Mouse (Mus musculus) lung, adult 2 months (tissue): ENCODE measurements around the gene Adcy2. TPM values are rescaled to one million over a fixed set of nuclear protein-coding genes. Genes with fewer than 3 reads are reported as not detected.
A peak's percentile ranks its signal among the peaks of the same experiment; 100 is the strongest.

ENCODE experiments used
- DNase-seq: peaks from one replicate; pipeline ENCODE4 v3.0.0; 2022
- H3K4me1 ChIP-seq: fragments of 200-500 bp; 2 replicates; pipeline ENCODE4 v1.6.1; 2011; ENCODE audit warnings: low read length; ENCODE audit not compliant: control insufficient read depth, insufficient read depth
- H3K4me3 ChIP-seq: fragments of 200-500 bp; replicated peaks from 2 replicates; pipeline ENCODE3; 2011; ENCODE audit warnings: low read depth, mild to moderate bottlenecking, control low read depth, low read length; ENCODE audit errors: extremely low read depth
- CTCF ChIP-seq: fragments of 200-500 bp; IDR thresholded peaks from 2 replicates; pipeline ENCODE4 v1.5.1; 2011; ENCODE audit warnings: mild to moderate bottlenecking, low read length, control low read depth; ENCODE audit not compliant: insufficient read depth
- POLR2A ChIP-seq: fragments of 200-500 bp; IDR thresholded peaks from 2 replicates; pipeline ENCODE4 v1.6.1; 2011; ENCODE audit warnings: low read depth, mild to moderate bottlenecking, control low read depth, low read length, borderline replicate concordance; ENCODE audit errors: extremely low read depth
- WGBS: fragments of 180-500 bp; shearing (Covaris S2); methylation state at CpG from one replicate; pipeline ENCODE4 v1.1.7; 2018; 5-methylcytosine and 5-hydroxymethylcytosine counted together
- polyA plus RNA-seq: library from polyadenylated mRNA; depleted of rRNA; stranded (reverse); fragments of >200 nt; gene quantifications from 2 replicates; pipeline ENCODE4 v1.2.3, GENCODE M21; 2012

Gene Adcy2
- polyA plus RNA-seq, 1 experiment, result 10.7 TPM

DNA sequence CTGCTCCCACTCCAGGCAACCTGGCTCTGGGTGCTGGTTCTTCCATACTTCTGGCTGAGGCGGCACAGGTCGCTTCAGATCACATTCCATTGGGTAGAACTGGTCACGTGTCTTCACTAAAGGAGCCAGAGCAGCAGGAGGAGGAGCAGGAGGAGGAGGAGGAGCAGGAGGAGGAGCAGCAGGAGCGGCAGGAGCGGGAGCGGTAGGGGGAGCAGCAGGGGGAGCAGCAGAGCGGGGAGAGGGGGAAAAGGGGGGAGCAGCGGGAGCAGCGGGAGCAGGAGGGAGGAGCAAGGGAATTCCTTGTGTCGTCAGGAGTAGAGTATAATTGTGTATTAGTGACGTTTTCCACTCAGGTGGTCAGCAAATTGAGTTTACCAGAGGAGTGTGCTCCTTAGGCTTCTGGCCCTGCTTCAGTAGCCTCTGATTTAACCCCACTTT is 393.6 kb downstream of the Adcy2 start:
- peak; percentile 23 for DNase-seq
- TF ChIP-seq POLR2A (no peak), CTCF (no peak)
- Histone ChIP-seq H3K4me3 (peak overlapping the region; percentile 49), H3K4me1 (no peaks in the 10 kb centered on the region)
- WGBS, result 5% methylated on average over 10 of the region's 11 CpGs

DNA sequence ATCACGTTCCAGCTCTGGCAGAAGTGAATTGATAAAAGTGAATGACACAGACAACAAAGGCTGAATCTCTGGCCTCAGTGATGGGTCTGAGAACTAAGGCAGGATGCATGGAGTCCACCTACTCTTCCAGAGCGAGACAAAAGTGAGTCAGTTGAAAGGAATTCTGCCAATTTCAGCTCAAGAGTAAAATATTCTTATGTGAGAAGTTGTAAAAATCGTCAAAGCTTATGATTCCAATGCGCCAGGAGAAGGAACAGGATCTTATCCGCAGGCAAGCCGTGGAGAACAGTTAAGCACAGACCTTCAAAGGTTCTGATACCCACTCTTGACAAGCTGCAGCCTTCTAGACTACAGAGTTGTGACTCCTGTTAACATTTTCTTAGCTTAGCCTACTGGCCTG is 396.3 kb downstream of the Adcy2 start:
- no peak for DNase-seq
- TF ChIP-seq POLR2A (no peak), CTCF (no peak)
- no peaks in the 10 kb centered on the region for H3K4me1 ChIP-seq
- 67% methylated on average over 6 of the region's 6 CpGs for WGBS
- no peak overlapping the region for H3K4me3 ChIP-seq

DNA sequence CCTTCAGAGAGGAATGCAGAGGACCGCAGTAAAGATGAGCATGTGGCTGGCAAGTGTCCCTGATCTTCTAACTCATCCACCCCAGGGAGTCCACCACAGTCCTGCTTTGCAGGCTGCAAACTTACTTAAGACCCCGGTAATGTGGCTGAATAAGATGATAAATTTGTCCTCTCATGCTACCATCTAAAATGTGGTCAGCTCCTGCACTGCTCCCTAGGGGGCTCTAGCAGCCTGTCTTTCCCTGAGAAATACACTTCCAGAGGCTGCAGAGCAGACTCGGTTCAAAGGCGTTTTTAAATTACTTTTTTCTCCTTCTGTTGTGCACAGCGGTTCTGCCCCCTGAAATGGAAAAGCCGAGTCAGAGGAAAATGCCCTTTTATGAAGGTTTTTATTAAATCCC is 398.2 kb downstream of the Adcy2 start:
- DNase-seq, result no peak
- H3K4me3 ChIP-seq, result no peak overlapping the region
- H3K4me1 ChIP-seq, result peaks cover 2% of the 10 kb centered on the region; the same call in 1 of the 2 replicates
- WGBS, result 15% methylated on average over 6 of the region's 6 CpGs
- peak; percentile 47; the same call in 1 of the 2 replicates for TF ChIP-seq CTCF
- TF ChIP-seq POLR2A, result no peak

DNA sequence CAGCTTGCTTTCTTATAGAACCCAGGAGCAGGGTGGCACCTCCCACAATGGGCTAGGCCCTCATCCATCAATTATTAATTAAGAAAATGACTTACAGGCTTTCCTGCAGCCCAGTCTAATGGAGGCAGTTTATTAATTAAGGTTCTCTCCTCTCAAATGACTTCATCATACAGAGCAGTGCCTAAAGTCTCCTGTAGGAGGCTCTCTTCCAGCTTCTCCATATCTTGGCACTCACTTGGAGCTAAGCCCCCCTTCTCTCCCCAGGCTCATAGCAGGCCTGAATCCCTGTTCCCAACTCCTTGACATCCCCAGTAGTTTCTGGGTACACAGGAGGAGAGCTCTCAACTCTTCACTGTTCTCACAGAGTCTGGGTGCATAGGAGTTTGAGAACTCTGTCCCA is 400.4 kb downstream of the Adcy2 start:
- DNase-seq, result no peak
- TF ChIP-seq CTCF (no peak), POLR2A (no peak)
- Histone ChIP-seq H3K4me1 (peaks cover 2% of the 10 kb centered on the region; the same call in 1 of the 2 replicates), H3K4me3 (no peak overlapping the region)

DNA sequence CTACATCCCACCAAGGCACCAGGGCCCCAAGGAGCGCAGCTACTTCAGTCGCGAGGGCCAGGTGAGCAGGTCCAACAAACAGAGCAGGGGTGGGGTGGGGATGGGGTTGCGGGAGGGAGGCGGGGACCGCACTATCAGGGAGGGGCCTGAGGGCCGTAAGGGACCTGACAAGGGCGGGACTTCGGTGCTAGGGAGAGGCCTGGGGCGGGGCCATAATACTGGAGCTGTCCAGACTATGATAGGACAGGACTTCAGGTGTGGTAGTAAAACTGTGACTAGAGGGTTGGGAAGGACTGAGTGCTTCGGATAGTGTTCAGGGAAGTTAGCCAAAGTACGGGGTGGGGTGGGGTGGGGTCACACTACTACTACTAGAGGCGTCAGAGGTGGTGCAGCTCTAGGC is 401.7 kb downstream of the Adcy2 start:
- no peak for DNase-seq

DNA sequence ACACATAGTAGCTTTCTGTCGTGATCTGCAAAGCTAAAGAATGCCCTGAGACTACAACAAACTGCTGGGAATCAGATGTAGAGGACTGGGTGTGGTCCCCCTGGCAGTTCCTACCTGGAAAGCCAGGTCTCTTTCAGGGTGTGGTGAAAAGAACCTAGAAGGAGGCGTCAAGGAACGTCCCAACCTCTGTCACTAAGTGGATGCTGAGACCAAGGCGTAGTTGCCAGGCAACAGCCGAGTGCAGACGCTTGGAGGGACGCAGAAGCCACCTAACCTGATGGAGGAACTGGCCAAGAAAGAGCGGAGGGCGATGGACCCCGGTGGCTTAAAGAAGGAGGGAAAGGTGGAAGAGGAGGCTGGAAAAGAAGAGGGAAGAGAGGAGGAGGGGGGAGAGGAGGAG is 402.1 kb downstream of the Adcy2 start, which contains the start of gene 1700001L19Rik:
Gene 1700001L19Rik (plus strand): TSS at position 223 of the 400 bp plus-strand sequence.
- 16% methylated on average over 10 of the region's 10 CpGs for WGBS
- Histone ChIP-seq H3K4me1 (peaks cover 2% of the 10 kb centered on the region; the same call in 1 of the 2 replicates), H3K4me3 (no peak within 1 kb of the TSS)
- TF ChIP-seq POLR2A (no peak), CTCF (no peak)
- no peak for DNase-seq

More for the DNA sequence above, 401.7 kb downstream of the Adcy2 start:
- TF ChIP-seq CTCF, result no peak
- TF ChIP-seq POLR2A, result no peak
- Histone ChIP-seq H3K4me3 (no peak overlapping the region), H3K4me1 (peaks cover 2% of the 10 kb centered on the region; the same call in 1 of the 2 replicates)
- WGBS, result 16% methylated on average over 13 of the region's 13 CpGs

DNA sequence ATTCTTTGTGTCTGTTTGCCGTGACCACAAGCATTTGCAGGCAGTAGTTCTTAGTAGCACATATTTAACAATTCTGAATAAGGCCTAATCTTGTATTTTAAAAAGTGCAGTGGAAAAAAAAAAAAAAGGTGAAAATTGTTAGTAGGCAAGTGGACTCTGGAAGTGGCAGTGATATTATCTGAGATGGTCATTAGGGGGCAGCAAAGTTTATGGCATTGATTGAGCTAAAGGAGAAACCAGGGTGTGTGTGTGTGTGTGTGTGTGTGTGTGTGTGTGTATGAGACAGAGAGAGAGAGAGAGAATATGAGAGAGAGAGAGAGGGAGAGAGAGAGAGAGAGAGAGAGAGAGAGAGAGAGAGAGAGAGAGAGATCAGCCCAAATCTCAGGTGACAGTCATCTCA is 405.5 kb downstream of the Adcy2 start:
- Histone ChIP-seq H3K4me1 (peaks cover 2% of the 10 kb centered on the region; the same call in 1 of the 2 replicates), H3K4me3 (no peak overlapping the region)
- TF ChIP-seq POLR2A (no peak), CTCF (no peak)
- no peak for DNase-seq
- 75% methylated on average over 1 of the region's 1 CpGs for WGBS

DNA sequence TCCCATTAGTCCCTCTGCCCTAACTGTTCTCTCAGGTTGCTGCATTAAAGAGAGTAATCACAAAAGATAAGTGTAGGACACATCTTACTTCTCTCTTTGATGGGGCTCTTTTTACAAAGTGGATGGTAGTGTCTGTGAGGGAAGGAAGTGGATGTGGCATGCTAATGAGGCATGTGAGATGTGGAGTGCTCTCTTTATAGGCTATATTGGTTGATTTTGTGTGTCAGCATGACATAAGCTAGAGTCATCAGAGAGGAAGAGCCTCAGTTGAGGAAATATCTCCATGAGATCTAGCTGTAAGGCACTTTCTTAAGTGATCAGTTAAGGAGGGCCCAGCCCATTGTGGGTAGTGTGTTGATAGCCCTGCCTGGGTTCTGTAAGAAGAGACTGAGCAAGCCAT is 411.0 kb downstream of the Adcy2 start:
- DNase-seq, result no peak
- Histone ChIP-seq H3K4me3 (no peak overlapping the region), H3K4me1 (no peaks in the 10 kb centered on the region)
- TF ChIP-seq POLR2A (no peak), CTCF (no peak)

DNA sequence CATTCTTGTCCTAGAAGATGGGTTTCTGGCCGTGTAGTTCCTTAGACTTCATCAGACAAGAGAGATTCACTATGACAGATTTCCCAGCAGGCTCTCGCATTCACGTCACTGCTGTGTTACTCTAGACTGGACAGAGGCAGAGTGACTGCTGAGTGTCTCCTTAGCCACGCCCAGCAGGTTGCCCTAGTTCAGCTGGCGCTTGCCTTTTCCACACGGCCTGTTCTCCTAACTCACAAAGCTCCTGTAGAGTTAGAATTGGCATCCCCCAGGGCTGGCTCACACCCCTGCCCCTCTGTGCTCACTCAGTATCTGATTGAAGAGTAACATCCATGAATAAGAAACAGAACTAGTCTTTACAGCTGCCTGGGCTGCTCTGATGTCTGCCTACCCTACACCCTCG is 413.9 kb downstream of the Adcy2 start:
- TF ChIP-seq CTCF, result no peak
- TF ChIP-seq POLR2A, result no peak

DNA sequence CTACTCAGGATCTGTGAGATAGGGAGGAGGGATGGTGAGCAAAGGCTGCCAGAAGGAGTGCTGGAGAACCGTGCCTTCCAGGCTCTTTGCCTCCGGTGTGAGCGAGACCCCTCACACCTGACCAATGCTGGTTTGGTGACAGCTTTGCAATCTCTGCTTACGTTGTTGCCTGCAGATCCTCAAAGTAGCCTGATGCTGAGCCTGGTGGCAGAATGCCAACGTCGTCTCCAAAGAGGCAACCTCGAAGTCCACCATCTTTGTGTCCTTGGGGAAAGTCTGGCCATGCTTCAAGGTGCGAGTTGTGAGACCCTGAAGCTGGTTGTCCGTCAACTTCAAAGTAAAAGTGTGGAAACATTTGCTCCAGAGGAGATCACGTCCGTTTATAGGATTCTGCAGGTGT is 415.4 kb downstream of the Adcy2 start:
- 88% methylated on average over 11 of the region's 11 CpGs for WGBS
- H3K4me3 ChIP-seq, result no peak overlapping the region
- H3K4me1 ChIP-seq, result no peaks in the 10 kb centered on the region
- DNase-seq, result no peak
- TF ChIP-seq POLR2A (no peak), CTCF (no peak)

More for the DNA sequence above, 413.9 kb downstream of the Adcy2 start:
- Histone ChIP-seq H3K4me1 (no peaks in the 10 kb centered on the region), H3K4me3 (no peak overlapping the region)
- WGBS, result 83% methylated on average over 7 of the region's 7 CpGs
- DNase-seq, result no peak
